Mouse (Mus musculus): Measurements from ENCODE around the gene Olfr464.

GRCm38 (mm10) chr11:87884856-87885255, 35.9 kb downstream of the Olfr464 start:
- TF ChIP-seq CTCF (conservative IDR thresholded peaks at IDR 0.05; ENCODE audit: low read length), result no peak
- no peak for TF ChIP-seq POU5F1 (IDR thresholded peaks at IDR 0.05; ENCODE audit: borderline replicate concordance, low read length)
